Mouse (Mus musculus): ENCODE results near the gene Tln2. TPM values are rescaled to one million over a fixed set of nuclear protein-coding genes. Genes with fewer than 3 reads are reported as not detected.

Gene Tln2
- polyA plus RNA-seq, 1 experiment from 2014 or later: 46.3 TPM

- Histone ChIP-seq H3K36me3 (ENCODE audit: control insufficient read depth, insufficient read depth, low read length) (no peaks in the 10 kb centered on the region), H3K27ac (replicated peaks; ENCODE audit: low read depth, low read length) (no peak overlapping the region), H3K4me2 (ENCODE audit: low read depth, low read length) (no peak overlapping the region), H3K9ac (ENCODE audit: low read depth, low read length) (no peak overlapping the region), H3K27me3 (replicated peaks; ENCODE audit: control insufficient read depth, insufficient read depth, low read length) (no peaks in the 10 kb centered on the region), H3K9me3 (ENCODE audit: control insufficient read depth, low read length) (no peaks in the 10 kb centered on the region), H3K4me1 (ENCODE audit: control insufficient read depth, insufficient read depth, low read length) (0 out of 2 replicates have a peak, but pooled peaks cover 4% of the 10 kb centered on the region), H3K4me3 (ENCODE audit: low read depth, low read length) (no peak overlapping the region)
- ATAC-seq (ENCODE audit: low read depth) (no peak), DNase-seq (ENCODE audit: low spot score) (peak; percentile 46)
- 79% methylated on average over 8 of the region's 8 CpGs for WGBS
These were observed 54.7 kb downstream of the Tln2 start for GRCm38 (mm10) chr9:67504669-67505260.

GRCm38 (mm10) chr9:67501801-67502200 lies 57.7 kb downstream of the Tln2 start:
- no peak overlapping the region for H3K9ac ChIP-seq (ENCODE audit: low read depth, low read length)
- H3K9me3 ChIP-seq (ENCODE audit: control insufficient read depth, low read length): no peaks in the 10 kb centered on the region
- ATAC-seq (ENCODE audit: low read depth) (no peak), DNase-seq (ENCODE audit: low spot score) (no peak)
- no peak overlapping the region for H3K4me3 ChIP-seq (ENCODE audit: low read depth, low read length)
- H3K27ac ChIP-seq (replicated peaks; ENCODE audit: low read depth, low read length): no peak overlapping the region
- no peak overlapping the region for H3K4me2 ChIP-seq (ENCODE audit: low read depth, low read length)
- H3K36me3 ChIP-seq (ENCODE audit: control insufficient read depth, insufficient read depth, low read length): no peaks in the 10 kb centered on the region
- WGBS: 90% methylated on average over 1 of the region's 1 CpGs
- H3K4me1 ChIP-seq (ENCODE audit: control insufficient read depth, insufficient read depth, low read length): peaks cover 10% of the 10 kb centered on the region
- H3K27me3 ChIP-seq (replicated peaks; ENCODE audit: control insufficient read depth, insufficient read depth, low read length): no peaks in the 10 kb centered on the region

- ATAC-seq (ENCODE audit: low read depth) (no peak), DNase-seq (ENCODE audit: low spot score) (peak; percentile 52)
- Histone ChIP-seq H3K27me3 (replicated peaks; ENCODE audit: control insufficient read depth, insufficient read depth, low read length) (no peaks in the 10 kb centered on the region), H3K4me1 (ENCODE audit: control insufficient read depth, insufficient read depth, low read length) (peaks cover 14% of the 10 kb centered on the region), H3K4me2 (ENCODE audit: low read depth, low read length) (no peak overlapping the region), H3K9ac (ENCODE audit: low read depth, low read length) (no peak overlapping the region), H3K4me3 (ENCODE audit: low read depth, low read length) (no peak overlapping the region), H3K36me3 (ENCODE audit: control insufficient read depth, insufficient read depth, low read length) (no peaks in the 10 kb centered on the region), H3K27ac (replicated peaks; ENCODE audit: low read depth, low read length) (no peak overlapping the region), H3K9me3 (ENCODE audit: control insufficient read depth, low read length) (no peaks in the 10 kb centered on the region)
- 55% methylated on average over 2 of the region's 2 CpGs for WGBS
These were observed 63.1 kb downstream of the Tln2 start for GRCm38 (mm10) chr9:67496368-67496767.

GRCm38 (mm10) chr9:67495350-67495749 lies 64.2 kb downstream of the Tln2 start:
- no peak overlapping the region for H3K27ac ChIP-seq (replicated peaks; ENCODE audit: low read depth, low read length)
- H3K9ac ChIP-seq (ENCODE audit: low read depth, low read length): no peak overlapping the region
- no peak overlapping the region for H3K4me2 ChIP-seq (ENCODE audit: low read depth, low read length)
- no peaks in the 10 kb centered on the region for H3K9me3 ChIP-seq (ENCODE audit: control insufficient read depth, low read length)
- H3K4me1 ChIP-seq (ENCODE audit: control insufficient read depth, insufficient read depth, low read length): peaks cover 14% of the 10 kb centered on the region
- DNase-seq (ENCODE audit: low spot score): no peak
- H3K4me3 ChIP-seq (ENCODE audit: low read depth, low read length): no peak overlapping the region
- WGBS: 37% methylated on average over 3 of the region's 3 CpGs
- ATAC-seq (ENCODE audit: low read depth): no peak
- H3K36me3 ChIP-seq (ENCODE audit: control insufficient read depth, insufficient read depth, low read length): no peaks in the 10 kb centered on the region
- no peaks in the 10 kb centered on the region for H3K27me3 ChIP-seq (replicated peaks; ENCODE audit: control insufficient read depth, insufficient read depth, low read length)

- WGBS: 82% methylated on average over 8 of the region's 8 CpGs
- no peaks in the 10 kb centered on the region for H3K27me3 ChIP-seq (replicated peaks; ENCODE audit: control insufficient read depth, insufficient read depth, low read length)
- H3K9ac ChIP-seq (ENCODE audit: low read depth, low read length): no peak overlapping the region
- DNase-seq (ENCODE audit: low spot score): peak; percentile 35
- H3K36me3 ChIP-seq (ENCODE audit: control insufficient read depth, insufficient read depth, low read length): no peaks in the 10 kb centered on the region
- peaks cover 14% of the 10 kb centered on the region for H3K4me1 ChIP-seq (ENCODE audit: control insufficient read depth, insufficient read depth, low read length)
- ATAC-seq (ENCODE audit: low read depth): no peak
- no peaks in the 10 kb centered on the region for H3K9me3 ChIP-seq (ENCODE audit: control insufficient read depth, low read length)
- H3K4me2 ChIP-seq (ENCODE audit: low read depth, low read length): no peak overlapping the region
- H3K4me3 ChIP-seq (ENCODE audit: low read depth, low read length): no peak overlapping the region
- no peak overlapping the region for H3K27ac ChIP-seq (replicated peaks; ENCODE audit: low read depth, low read length)
These were observed 65.5 kb downstream of the Tln2 start for GRCm38 (mm10) chr9:67493876-67494552.

- DNase-seq (ENCODE audit: low spot score): no peak
- Histone ChIP-seq H3K4me2 (ENCODE audit: low read depth, low read length) (no peak overlapping the region), H3K36me3 (ENCODE audit: control insufficient read depth, insufficient read depth, low read length) (no peaks in the 10 kb centered on the region), H3K27me3 (replicated peaks; ENCODE audit: control insufficient read depth, insufficient read depth, low read length) (no peaks in the 10 kb centered on the region), H3K27ac (replicated peaks; ENCODE audit: low read depth, low read length) (no peak overlapping the region), H3K4me3 (ENCODE audit: low read depth, low read length) (no peak overlapping the region), H3K9me3 (ENCODE audit: control insufficient read depth, low read length) (no peaks in the 10 kb centered on the region), H3K9ac (ENCODE audit: low read depth, low read length) (no peak overlapping the region), H3K4me1 (ENCODE audit: control insufficient read depth, insufficient read depth, low read length) (peaks cover 10% of the 10 kb centered on the region; the same call in 1 of the 2 replicates)
- no peak for ATAC-seq (ENCODE audit: low read depth)
- WGBS: 84% methylated on average over 3 of the region's 3 CpGs
These were observed 70.1 kb downstream of the Tln2 start for GRCm38 (mm10) chr9:67489370-67489769.

GRCm38 (mm10) chr9:67486621-67487020 lies 72.9 kb downstream of the Tln2 start:
- H3K27me3 ChIP-seq (replicated peaks; ENCODE audit: control insufficient read depth, insufficient read depth, low read length): no peaks in the 10 kb centered on the region
- no peak for DNase-seq (ENCODE audit: low spot score)
- no peak overlapping the region for H3K4me3 ChIP-seq (ENCODE audit: low read depth, low read length)
- H3K36me3 ChIP-seq (ENCODE audit: control insufficient read depth, insufficient read depth, low read length): no peaks in the 10 kb centered on the region
- ATAC-seq (ENCODE audit: low read depth): no peak
- no peak overlapping the region for H3K9ac ChIP-seq (ENCODE audit: low read depth, low read length)
- WGBS: 66% methylated on average over 5 of the region's 5 CpGs
- peaks cover 10% of the 10 kb centered on the region; the same call in 1 of the 2 replicates for H3K4me1 ChIP-seq (ENCODE audit: control insufficient read depth, insufficient read depth, low read length)
- H3K9me3 ChIP-seq (ENCODE audit: control insufficient read depth, low read length): no peaks in the 10 kb centered on the region
- no peak overlapping the region for H3K4me2 ChIP-seq (ENCODE audit: low read depth, low read length)
- H3K27ac ChIP-seq (replicated peaks; ENCODE audit: low read depth, low read length): no peak overlapping the region

- ATAC-seq (ENCODE audit: low read depth): 0 out of 2 replicates have a peak, but pooled peaks have one; percentile 68
- Histone ChIP-seq H3K27ac (replicated peaks; ENCODE audit: low read depth, low read length) (no peak overlapping the region; the same call in 1 of the 2 replicates), H3K9me3 (ENCODE audit: control insufficient read depth, low read length) (no peaks in the 10 kb centered on the region), H3K27me3 (replicated peaks; ENCODE audit: control insufficient read depth, insufficient read depth, low read length) (no peaks in the 10 kb centered on the region), H3K4me2 (ENCODE audit: low read depth, low read length) (no peak overlapping the region), H3K4me3 (ENCODE audit: low read depth, low read length) (no peak overlapping the region), H3K9ac (ENCODE audit: low read depth, low read length) (no peak overlapping the region), H3K4me1 (ENCODE audit: control insufficient read depth, insufficient read depth, low read length) (peaks cover 10% of the 10 kb centered on the region; the same call in 1 of the 2 replicates), H3K36me3 (ENCODE audit: control insufficient read depth, insufficient read depth, low read length) (no peaks in the 10 kb centered on the region)
- 60% methylated on average over 13 of the region's 15 CpGs for WGBS
- DNase-seq (ENCODE audit: low spot score): no peak
These were observed 74.1 kb downstream of the Tln2 start for GRCm38 (mm10) chr9:67485169-67486072.
